Mouse (Mus musculus) gastrocnemius, postnatal 25 days (tissue): ENCODE data around the gene Hint3. TPM values are rescaled to one million over a fixed set of nuclear protein-coding genes. Genes with fewer than 3 reads are reported as not detected.

Experiments
- DNase-seq: peaks from one replicate; pipeline ENCODE4 v3.0.0; 2022
- total RNA-seq, 2 experiments: library from RNA; stranded (reverse); gene quantifications; 1 replicate in 1 of 2; 2 replicates in 1 of 2; pipeline ENCODE4 v1.2.3; 2021

Gene Hint3
- total RNA-seq, 2 experiments from 2014 or later = 46.9 to 54.1 TPM

- no peak for DNase-seq
These were observed 29.3 kb downstream of the Hint3 start for GRCm38 (mm10) chr10:30600094-30600534.

GRCm38 (mm10) chr10:30587037-30587436 is 42.4 kb downstream of the Hint3 start:
- no peak for DNase-seq

GRCm38 (mm10) chr10:30585691-30586090 is 43.7 kb downstream of the Hint3 start:
- no peak for DNase-seq

GRCm38 (mm10) chr10:30577670-30578280 is 51.7 kb downstream of the Hint3 start:
- no peak for DNase-seq

GRCm38 (mm10) chr10:30566364-30566763 is 63.1 kb downstream of the Hint3 start:
- DNase-seq = no peak

GRCm38 (mm10) chr10:30564651-30565050 is 64.8 kb downstream of the Hint3 start:
- no peak for DNase-seq

Other genes with a start within 250 kb of the Hint3 start
- gene Trmt11, start 28.9 kb downstream of the Hint3 start, total RNA-seq = 1 to 10 TPM; 3.7 to 4.1 TPM
- gene Ncoa7, start 173.7 kb upstream of the Hint3 start, total RNA-seq = 1 to 10 TPM; 2.1 to 3.0 TPM
- 1 to 10 TPM in 1 of 2 experiments, under 1 TPM in 1; 0.59 to 1.0 TPM for gene Hey2, start 213.2 kb upstream of the Hint3 start, total RNA-seq